Mouse (Mus musculus) G1E (cell line): ENCODE measurements around the gene Krtap5-1.

Experiments
- CTCF ChIP-seq: IDR thresholded peaks from 2 replicates; pipeline ENCODE4 v1.5.1; 2012; ENCODE audit warnings: low read depth, low read length, inconsistent platforms, mixed read lengths
- GATA1 ChIP-seq: IDR thresholded peaks from 2 replicates; pipeline ENCODE4 v1.6.1; 2012; ENCODE audit warnings: borderline replicate concordance, low read length, inconsistent platforms, mixed read lengths

DNA sequence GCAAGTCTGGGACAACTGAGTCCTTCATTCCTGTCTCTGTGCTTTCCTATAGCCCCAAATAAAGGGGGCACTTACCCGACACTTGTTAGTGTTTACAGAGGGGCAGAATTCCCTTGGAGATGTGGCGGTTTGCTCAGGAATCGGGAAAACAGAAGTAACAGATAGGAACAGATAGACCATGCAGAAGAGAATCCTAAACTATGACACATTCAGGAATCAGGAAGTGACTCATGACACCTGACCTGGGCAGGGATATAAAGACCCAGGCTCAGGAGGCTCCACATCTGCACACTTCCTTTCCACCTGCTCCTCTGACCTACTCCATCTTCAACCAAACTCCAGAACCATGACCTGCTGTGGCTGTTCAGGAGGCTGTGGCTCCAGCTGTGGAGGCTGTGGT, 6.3 kb upstream of the Krtap5-1 start, which contains the start of gene Krtap5-4:
- TF ChIP-seq CTCF: no peak
- no peak for TF ChIP-seq GATA1
